Mouse (Mus musculus): ENCODE results near the gene Gm21477. TPM values are rescaled to one million over a fixed set of nuclear protein-coding genes. Genes with fewer than 3 reads are reported as not detected.
"Not testable (repeated sequence)": the region's sequence is repeated elsewhere in the genome, so short reads cannot be mapped to it uniquely, and the experiment has no call there.

The Gm21477 gene
- not detected for total RNA-seq (2021)
- long read RNA-seq, experiment 1, result 0 reads
- long read RNA-seq, experiment 2, result 0 reads

DNA sequence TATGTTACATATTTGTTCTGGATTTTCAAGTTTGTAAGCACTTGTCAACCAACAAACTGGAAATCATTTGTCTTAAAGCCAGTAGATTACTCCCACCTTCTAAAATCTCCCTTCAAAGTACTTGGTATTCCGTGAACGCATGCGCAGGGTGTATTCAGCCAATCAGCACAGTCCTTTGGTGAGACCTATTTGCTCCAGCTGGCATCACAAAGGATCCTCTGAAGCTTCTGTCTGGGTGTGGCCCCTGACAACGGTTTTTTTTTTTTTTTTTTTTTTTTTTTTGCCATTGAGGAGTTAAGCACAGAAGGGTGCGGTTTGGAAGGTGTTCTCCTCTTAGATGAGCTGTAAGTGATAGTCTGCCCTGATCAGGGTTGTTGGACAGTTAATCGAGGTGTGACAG is at the start of gene Gm21477:
TSS of gene Gm21477 (plus strand) at position 301 of the 400 bp plus-strand sequence.
- intact Hi-C loops (cut with DNase I); DNase-seq: not testable (repeated sequence)
